Mouse (Mus musculus) cerebellum, adult 2 months (tissue): ENCODE data around the gene Cabp4.

Experiments used
- CTCF ChIP-seq: fragments of 200-500 bp; IDR thresholded peaks from 2 replicates; pipeline ENCODE4 v1.5.1; 2011; ENCODE audit warnings: low read depth, mild to moderate bottlenecking, control low read depth, low read length, moderate library complexity, borderline replicate concordance; ENCODE audit not compliant: insufficient read depth
- POLR2A ChIP-seq: fragments of 200-500 bp; IDR thresholded peaks from 2 replicates; pipeline ENCODE4 v1.6.1; 2011; ENCODE audit warnings: low read length, control low read depth, borderline replicate concordance; ENCODE audit not compliant: insufficient read depth

DNA sequence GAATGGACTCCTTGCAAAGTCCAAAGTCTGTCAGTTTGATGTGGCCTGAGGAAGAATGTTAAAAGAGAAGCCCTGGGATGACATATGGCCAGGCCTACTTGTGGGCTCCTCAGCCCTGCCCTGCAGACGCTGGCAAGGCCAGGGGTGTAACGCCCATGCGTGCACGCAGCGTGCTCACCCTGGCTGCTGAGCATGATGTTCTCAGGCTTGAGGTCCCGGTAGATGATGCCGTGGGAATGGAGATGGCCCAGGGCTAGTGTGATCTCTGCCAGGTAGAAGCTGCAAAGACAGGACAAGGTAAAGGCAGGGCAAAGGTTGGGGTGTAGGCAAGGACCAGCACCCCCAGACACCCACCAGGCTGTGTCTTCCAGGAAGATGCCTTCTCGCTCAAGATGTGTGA, 15.2 kb upstream of the Cabp4 start:
- TF ChIP-seq CTCF (no peak), POLR2A (no peak)
